Mouse (Mus musculus): ENCODE results near the gene Cfap73. TPM values are rescaled to one million over a fixed set of nuclear protein-coding genes. Genes with fewer than 3 reads are reported as not detected.
A peak's percentile ranks its signal among the peaks of the same experiment; 100 is the strongest.

Cfap73 gene
- polyA plus RNA-seq, 3 experiments from 2014 or later = not detected

DNA sequence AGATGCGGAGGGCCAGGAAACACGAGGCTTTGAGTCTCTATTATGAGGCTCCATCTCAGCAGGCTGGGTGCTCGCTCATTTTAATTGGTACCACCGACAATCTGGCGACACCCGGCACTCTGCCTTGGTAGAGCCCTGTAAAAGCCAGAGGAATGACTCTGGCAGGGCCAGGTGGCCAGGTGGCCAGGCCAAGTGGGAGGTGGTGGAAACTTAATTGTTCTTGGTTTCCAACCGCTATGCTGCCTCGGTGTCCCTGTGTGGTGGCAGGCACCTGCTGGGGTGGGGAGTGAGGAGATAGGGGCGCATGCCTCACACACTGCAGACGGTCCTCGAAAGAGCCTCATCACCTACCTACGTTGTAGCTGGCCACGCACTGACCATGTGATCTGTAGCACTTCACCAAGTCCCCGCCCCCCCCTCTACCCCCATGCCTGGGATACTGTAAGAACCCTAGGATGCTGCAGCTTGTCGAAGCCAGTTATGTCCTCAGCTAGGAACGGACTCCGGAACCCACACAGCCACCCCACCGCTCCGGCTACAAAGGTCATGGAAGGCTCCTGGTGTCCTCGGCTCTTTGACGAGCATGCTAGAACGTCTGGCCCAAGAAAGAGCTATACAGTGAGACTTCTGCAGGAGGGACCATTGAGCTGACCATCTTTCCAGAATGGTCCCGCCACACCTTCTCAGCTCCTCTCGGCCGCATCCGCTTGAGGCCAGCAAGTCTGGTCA, 54.0 kb downstream of the Cfap73 start:
- ATAC-seq = no peak

DNA sequence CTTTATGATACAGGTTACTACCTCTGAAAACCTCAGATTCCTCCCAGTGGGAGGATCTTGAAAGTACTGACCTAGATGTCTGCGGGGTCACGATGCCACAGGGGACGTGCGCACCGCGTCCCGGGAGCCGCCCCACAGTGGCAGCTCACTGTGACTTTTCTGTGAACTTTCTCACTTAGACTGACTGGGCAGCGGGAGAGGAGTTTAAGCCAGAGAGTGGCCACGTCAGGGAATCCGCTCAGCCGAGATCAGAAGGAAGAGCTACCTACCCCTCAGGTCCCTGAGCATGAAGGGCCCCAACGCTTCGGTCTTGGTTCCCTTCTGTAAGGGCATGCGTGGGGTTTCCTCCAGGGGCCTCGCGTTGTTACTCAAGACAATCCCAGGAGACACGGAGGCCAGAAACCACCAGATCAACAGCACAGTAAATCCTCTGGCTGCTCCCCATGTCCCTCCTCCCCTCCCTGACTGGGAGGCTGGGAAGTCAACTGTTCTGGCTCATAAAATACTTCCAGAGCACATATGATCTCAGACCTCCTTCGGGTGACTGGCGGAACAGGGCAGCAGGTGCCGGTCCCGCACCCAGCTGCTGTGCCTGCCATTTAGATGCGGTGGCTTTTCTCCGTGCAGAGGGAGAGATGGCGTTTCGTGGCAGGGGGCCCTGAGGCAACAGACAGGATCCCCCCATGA, 54.7 kb downstream of the Cfap73 start:
- no peak for ATAC-seq

GRCm38 (mm10) chr5:120578504-120579081, 55.4 kb downstream of the Cfap73 start:
- peak; percentile 82 for ATAC-seq

Other genes starting within 250 kb of the Cfap73 start
- gene Lhx5, start 202.5 kb downstream of the Cfap73 start, polyA plus RNA-seq (2017; shearing (Covaris generic)) = not detected
- gene Sdsl, start 161.4 kb downstream of the Cfap73 start, polyA plus RNA-seq (2017; shearing (Covaris generic)) = not detected
- gene Sds, start 157.7 kb downstream of the Cfap73 start, polyA plus RNA-seq (2017; shearing (Covaris generic)) = not detected
- gene Plbd2, start 130.6 kb downstream of the Cfap73 start, polyA plus RNA-seq (2017; shearing (Covaris generic)) = 1 to 10 TPM; 3.2 to 5.7 (median 3.5) TPM
- gene Slc8b1, start 123.1 kb downstream of the Cfap73 start, polyA plus RNA-seq (2017; shearing (Covaris generic)) = 10 to 100 TPM in 1 of 3 experiments, 1 to 10 TPM in 2; 6.1 to 14.5 (median 7.3) TPM
- 10 to 100 TPM in 2 of 3 experiments, 1 to 10 TPM in 1; 6.4 to 15.8 (median 12.6) TPM for gene Tpcn1, start 45.6 kb downstream of the Cfap73 start, polyA plus RNA-seq (2017; shearing (Covaris generic))
- gene Iqcd, start 45.2 kb downstream of the Cfap73 start, polyA plus RNA-seq (2017; shearing (Covaris generic)) = under 1 TPM in 1 of 3 experiments, not detected in 2; 0.91 TPM
- 1 to 10 TPM; 2.1 to 3.5 (median 3.2) TPM for gene Rita1, start 21.6 kb downstream of the Cfap73 start, polyA plus RNA-seq (2017; shearing (Covaris generic))
- 10 to 100 TPM; 13.0 to 21.1 (median 13.4) TPM for gene Ddx54, start 21.5 kb downstream of the Cfap73 start, polyA plus RNA-seq (2017; shearing (Covaris generic))
- 1 to 10 TPM; 6.8 to 9.7 (median 6.8) TPM for gene Rasal1, start 14.6 kb upstream of the Cfap73 start, polyA plus RNA-seq (2017; shearing (Covaris generic))
- 10 to 100 TPM; 41.0 to 52.7 (median 49.6) TPM for gene Dtx1, start 77.7 kb upstream of the Cfap73 start, polyA plus RNA-seq (2017; shearing (Covaris generic))
- gene Oas2, start 115.6 kb upstream of the Cfap73 start, polyA plus RNA-seq (2017; shearing (Covaris generic)) = 1 to 10 TPM in 1 of 3 experiments, under 1 TPM in 2; 0.71 to 2.2 (median 0.95) TPM
- 10 to 100 TPM in 1 of 3 experiments, 1 to 10 TPM in 2; 9.6 to 35.3 (median 10.0) TPM for gene Oas3, start 143.4 kb upstream of the Cfap73 start, polyA plus RNA-seq (2017; shearing (Covaris generic))
- gene Oas1e, start 161.3 kb upstream of the Cfap73 start, polyA plus RNA-seq (2017; shearing (Covaris generic)) = not detected
- 10 to 100 TPM; 12.0 to 14.0 (median 13.6) TPM for gene Oas1c, start 178.3 kb upstream of the Cfap73 start, polyA plus RNA-seq (2017; shearing (Covaris generic))
- gene Oas1f, start 213.1 kb upstream of the Cfap73 start, polyA plus RNA-seq (2017; shearing (Covaris generic)) = not detected
- not detected for gene Oas1h, start 227.2 kb upstream of the Cfap73 start, polyA plus RNA-seq (2017; shearing (Covaris generic))

All from inflammation-experienced regulatory T-cells, adult 6 months (primary cell).